Mouse (Mus musculus): Measurements from ENCODE around the gene Ass1. TPM values are rescaled to one million over a fixed set of nuclear protein-coding genes. Genes with fewer than 3 reads are reported as not detected.

Gene Ass1
- polyA plus RNA-seq, 1 experiment from 2014 or later, result 24.1 TPM

DNA sequence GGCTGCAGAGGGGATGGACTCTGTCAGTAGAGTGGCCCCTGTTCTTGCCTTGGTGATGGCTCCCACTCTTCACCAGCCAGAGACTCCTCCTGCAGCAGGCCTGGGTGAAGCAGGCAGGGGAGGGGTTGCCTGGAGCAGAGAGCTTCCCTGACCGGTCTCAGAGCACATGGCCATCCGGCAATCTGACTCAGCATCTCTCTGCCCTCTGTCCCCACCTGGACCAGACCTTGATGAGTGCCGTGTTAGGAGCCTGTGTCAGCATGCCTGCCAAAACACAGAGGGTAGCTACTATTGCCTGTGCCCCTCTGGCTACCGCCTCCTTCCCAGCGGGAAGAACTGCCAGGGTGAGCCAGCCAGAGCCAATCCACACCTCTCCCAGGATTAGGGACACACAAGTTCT is 11.5 kb upstream of the Ass1 start:
- no peak for DNase-seq (ENCODE audit: low spot score)

DNA sequence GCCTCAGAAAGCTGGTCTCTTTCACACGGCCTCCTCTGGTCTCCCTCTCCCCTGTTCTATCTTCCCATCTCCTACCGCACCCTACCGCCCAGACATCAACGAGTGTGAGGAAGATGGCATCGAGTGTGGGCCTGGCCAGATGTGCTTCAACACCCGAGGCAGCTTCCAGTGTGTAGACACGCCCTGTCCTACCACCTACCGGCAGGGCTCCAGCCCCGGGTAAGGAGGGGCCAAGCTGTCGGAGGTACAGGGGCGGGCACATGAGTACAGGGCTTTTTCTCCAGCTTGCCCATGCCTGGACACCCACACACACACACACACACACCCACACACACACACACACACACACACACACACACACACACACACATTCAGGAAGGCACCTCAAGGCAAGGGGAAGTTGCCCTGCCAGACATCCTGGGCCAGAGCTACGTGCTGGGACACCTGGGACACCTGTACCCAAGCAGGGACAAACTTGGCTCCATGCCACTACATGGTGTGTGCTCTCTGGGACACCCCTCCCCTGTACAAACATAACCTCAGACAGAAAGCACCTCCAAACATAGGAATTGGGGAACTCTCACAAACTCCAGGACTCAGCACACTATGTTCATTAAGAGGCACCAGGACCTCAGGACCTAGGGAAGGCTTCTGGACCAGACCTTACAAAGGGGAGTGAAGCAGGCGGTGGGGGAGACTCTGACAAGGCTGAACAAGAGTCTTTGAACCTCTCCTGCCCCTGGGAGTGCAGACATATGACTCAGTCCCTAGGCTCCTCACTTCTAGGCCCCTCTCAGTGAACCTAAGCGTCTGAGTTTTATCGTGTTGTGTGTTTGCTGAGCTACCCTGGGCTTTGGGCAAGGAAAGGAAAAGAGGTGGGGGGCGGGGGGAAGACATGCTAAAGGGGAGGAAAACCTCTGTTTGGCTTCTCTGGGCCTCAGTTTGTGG is 10.7 kb upstream of the Ass1 start:
- no peak for DNase-seq (ENCODE audit: low spot score)

DNA sequence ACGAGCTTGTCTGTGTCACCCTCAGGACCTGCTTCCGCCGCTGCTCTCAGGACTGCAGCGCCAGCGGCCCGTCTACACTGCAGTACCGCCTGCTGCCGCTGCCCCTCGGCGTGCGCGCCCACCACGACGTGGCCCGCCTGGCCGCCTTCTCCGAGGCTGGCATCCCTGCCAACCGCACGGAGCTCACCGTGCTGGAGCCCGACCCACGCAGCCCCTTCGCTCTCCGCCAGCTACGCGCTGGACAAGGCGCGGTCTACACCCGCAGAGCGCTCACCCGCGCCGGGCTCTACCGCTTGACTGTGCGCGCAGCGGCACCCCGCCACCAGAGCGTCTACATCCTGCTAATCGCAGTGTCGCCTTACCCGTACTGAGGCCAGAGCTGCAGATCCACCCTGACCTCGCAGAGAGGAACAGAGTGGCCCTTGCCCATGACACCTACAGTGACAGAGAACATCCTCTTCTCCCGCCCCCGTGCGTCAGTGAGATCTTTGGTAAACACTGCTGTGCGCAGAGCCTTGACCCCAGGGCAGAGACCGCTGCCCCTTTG is 9.9 kb upstream of the Ass1 start:
- DNase-seq (ENCODE audit: low spot score), result peak; percentile 75

DNA sequence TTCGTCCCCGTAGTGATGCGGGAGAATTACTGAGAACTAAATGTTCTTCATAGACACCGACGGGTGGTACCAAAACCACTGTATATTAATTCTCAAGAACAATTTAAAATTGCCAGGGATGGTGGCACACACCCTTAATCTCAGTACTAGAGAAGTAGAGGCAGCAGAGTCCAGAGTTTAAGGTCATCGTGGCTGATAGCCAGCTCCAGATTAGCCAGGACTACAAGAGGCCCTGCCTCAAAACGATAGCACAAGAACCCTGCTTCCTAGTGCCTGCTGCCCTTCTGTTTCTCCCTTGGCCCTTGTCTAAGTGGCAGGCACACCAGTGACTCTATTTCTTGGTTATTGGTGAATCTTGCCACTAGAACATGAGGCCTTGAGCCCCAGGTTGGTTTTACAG is 9.1 kb upstream of the Ass1 start:
- DNase-seq (ENCODE audit: low spot score), result no peak

DNA sequence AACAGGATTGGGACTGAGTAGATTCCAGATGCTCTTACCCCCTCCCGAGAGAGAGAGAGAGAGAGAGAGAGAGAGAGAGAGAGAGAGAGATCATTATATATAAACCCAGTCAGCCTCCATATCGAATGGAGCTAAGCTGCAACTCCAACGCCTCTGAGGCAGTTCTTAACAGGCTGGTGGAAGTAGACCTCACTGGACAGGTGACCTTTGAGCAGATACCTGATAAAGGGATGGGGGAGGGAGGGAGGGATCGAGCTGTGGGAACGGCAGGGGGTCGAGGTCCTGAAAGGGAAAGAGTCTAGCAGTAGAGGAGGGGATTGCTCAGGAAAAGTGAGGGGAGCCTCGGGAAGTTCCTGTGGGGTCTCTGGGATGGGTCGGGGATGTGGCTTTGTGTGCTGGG is 8.0 kb upstream of the Ass1 start:
- no peak for DNase-seq (ENCODE audit: low spot score)

DNA sequence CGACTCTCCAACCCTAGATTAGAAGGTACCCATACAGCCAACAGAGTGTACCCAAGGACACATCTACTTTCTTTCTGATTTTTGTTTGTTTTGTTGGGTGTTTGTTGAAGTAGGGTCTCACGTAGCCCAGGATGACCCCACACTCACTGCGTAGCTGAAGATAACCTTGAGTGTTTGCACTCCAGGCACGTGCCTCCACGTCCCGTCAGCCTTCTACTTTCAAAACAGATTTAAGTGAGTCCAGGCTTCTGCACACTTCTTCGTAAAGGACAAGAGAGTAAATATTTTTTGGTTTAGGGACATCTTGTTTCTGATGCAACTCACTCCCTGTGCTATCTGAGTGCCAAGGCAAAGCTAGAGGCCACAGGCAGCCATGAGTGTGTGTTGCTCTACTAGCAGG is 6.8 kb upstream of the Ass1 start:
- DNase-seq (ENCODE audit: low spot score), result no peak

DNA sequence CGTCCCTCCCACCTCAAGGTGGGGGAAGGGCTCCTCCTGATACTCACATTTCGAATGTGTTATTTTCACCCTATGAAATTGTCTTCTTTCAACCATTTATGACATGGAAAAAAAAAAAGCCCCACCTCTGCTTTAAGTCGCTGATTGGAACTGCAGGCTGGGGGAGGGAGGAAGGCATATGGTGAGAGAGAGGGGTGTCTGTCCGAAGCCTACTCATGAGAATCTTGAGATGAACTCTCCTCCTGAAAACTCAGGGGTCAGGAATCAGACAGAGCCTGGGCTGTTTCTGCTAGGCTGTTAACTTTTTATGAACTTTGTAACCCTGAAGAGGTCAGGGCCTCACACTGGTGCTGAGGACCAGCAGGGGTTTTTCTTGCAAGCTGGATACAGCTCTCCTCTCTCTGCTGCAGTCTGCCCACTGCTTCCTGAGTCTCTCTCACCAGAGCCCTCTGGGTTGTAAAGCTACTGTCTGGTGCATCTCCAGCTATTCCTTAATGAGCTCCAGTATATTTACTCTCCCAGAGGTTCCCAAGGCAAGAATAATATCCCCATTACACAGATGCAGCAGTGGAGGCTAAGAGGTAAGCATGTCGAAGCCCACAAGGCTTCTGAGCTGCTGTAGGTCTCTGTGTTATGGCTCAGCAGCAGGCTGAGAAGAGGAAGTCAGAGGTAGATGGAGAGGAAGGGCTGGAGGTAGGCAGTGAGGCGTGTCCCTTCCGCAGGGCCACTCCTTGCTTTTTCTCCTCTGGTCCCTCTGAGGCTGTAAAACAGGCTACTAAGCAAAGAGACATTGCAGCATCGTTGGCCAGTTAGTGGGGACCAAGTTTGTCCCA is 6.1 kb upstream of the Ass1 start:
- DNase-seq (ENCODE audit: low spot score), result no peak

DNA sequence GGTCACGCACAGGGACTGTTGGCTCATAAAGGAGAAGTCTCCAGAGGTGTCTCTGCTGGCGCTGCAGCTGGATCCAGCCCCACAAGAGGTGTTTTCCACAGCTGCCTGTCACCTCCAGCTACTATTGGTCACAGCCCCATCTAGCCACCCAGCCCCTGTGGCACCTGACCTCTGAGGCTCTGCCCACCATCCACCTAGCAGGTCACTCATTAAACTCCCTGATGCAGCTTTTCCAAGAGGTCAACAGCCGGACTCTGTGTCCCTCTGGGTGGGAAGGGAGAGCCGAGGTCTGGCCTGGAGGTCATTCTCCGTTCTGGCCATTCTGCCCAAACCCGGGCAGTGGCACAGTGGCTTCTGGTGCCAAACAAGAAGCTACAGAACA is 5.5 kb upstream of the Ass1 start:
- DNase-seq (ENCODE audit: low spot score), result no peak

DNA sequence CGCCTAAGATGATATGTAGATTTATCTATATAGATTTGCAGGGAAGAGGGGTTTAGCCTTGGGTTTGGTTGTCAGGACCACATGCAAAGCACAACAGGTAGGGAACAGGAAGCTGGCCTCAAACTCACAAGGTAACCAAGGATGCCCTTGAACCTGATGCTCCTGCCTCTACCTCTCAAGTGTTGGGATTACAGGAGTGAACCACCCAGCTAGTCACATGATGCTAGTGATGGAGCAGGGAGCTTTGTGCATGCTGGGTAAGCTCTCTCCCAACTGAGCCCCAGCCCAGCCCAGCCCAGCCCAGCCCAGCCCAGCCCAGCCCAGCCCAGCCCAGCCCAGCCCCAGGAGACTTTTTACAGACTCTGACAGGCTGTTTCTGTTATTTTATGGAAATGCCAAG is 2.5 kb upstream of the Ass1 start:
- DNase-seq (ENCODE audit: low spot score), result no peak

DNA sequence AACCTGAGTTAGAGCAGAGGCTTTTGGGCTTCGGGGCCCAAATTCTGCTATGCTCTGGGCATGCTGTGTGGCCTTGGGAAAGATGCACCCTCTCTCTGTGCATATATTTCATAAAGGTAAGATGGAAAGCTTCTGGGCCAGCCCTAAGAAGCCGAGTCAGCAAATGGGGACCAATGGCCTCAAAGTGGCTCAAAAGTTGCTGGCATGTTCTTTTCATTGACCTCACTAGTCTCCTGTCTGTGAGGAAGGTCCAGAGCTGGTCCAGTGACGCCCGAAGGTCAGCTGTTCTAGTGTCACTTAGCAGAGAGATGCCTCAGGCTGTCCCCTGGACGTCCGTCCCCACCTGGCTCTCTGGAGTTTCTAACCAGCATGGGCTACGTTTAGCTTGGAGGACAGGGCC is 1.1 kb upstream of the Ass1 start:
- DNase-seq (ENCODE audit: low spot score), result no peak

DNA sequence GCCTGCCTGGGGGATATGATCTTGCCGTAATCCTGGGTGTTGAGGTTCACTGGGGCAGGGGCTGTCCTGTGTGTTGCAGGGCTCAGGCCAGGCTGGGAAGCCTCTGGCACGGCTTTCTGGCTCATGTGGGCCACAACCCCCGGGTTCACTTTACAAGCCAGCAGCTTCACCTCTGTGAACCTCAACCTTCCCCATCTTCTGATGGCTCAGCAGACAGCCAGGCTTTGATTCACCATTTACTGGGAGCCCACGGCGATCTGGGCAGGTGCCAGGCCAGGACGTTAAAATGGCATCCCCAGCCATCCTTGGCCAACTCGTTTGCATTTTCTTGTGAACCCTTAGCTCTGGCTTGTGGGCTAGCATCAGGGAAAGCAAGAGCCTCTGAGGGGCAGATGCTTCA is 527 bp upstream of the Ass1 start:
- no peak for DNase-seq (ENCODE audit: low spot score)

DNA sequence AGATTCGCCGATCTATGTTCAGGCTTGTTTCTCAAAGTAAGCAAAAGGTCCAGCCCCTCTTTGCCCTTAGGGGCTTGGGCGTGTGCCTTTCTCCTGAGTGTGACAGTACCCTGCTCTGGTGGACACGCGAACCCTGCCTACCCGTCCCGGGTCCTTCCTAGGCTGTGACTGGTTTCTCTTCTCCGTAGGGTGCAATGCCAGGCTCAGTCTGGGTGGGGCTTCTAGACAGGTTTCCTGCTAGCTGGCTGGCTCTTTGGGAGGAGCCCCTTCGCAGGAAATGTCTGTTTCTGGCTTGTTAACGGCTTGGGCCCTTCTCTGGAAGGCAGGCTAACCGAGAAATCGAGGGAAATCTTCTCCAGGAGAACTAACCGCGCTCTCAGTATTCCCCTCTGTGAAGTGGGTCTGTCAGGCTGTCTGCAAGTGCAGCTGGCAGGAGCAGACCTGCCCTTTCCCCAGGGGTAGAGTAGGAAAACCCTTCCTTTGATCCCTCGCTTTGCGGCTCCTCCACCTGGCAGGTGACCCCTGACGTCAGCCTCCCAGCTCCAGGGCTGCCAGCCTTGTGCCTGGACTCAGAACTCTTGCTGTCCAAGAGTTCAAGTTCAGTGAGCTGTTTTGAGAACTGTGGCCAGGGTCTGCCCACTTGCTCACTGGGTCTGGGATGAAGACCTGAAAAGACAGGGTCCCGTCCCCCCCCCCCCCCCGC is 827 bp downstream of the Ass1 start:
- DNase-seq (ENCODE audit: low spot score), result peak; percentile 58

DNA sequence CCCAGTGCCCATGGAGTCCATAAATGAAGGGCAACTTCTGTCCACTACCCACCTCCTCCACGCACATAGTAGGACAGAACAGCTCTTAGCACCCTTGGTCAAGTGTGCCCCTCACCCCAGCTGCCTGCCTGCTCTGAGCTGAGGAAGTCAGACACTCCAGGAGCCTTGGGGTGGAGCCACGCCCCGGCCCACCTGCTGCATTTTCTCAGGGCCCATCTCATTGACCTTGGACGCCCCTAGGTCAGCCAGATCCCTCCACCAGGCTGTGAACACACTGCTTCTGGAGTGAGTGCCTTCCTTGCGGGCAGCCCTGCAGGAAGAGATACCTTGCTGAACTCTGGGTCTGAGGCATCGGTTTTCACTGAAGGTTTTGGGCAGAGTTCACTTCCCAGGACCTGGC is 1.6 kb downstream of the Ass1 start:
- DNase-seq (ENCODE audit: low spot score), result no peak

DNA sequence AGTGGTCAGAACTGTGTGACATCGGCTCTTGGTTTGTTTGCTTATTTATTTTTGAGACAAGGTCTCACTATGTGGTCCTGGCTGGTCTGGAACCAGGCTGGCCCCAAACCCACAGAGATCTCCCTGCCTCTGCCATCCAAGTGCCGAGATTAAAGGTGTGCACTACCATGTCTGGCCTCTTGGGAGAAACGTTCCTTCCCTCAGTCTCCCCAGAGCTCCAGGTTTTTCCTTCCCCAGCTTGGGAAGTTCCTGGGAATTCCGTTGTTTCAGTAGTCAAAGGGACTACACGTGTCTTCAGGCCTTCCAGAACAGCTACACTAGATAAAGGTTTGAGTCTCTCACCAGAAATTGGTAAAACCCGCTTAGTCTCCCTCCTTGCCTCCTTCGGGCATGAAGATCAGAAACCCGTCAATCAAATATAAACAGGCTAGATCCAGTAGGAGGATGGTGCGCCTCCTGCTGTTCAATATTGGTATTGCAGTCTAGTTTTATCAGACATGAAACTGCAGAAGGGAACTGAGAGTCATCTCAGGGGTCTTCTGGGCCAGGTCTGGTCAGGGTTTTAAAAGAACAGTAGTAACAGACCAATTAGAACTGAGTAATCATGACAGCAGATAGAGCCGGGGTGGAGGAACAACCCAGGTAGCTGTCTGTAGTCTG is 2.5 kb downstream of the Ass1 start:
- DNase-seq (ENCODE audit: low spot score), result peak; percentile 74

DNA sequence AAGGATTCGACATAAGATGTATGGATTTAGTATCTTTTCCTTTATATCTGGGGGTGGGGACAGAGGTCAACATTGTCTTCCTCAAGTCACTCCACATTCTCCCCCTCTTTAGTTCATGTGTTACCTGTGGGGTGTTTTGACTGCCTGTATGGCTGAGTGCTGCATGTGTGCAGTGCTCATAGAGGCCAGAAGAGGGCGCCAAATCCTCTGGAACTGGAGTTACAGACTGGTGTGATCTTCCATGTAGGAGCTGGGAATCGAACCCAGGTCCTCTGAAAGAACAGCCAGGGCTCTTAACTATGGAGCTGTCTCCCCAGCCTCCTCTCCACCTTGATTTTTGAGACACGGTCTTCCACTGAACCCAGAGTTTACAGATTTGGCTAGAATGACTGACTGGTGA is 3.9 kb downstream of the Ass1 start:
- no peak for DNase-seq (ENCODE audit: low spot score)

DNA sequence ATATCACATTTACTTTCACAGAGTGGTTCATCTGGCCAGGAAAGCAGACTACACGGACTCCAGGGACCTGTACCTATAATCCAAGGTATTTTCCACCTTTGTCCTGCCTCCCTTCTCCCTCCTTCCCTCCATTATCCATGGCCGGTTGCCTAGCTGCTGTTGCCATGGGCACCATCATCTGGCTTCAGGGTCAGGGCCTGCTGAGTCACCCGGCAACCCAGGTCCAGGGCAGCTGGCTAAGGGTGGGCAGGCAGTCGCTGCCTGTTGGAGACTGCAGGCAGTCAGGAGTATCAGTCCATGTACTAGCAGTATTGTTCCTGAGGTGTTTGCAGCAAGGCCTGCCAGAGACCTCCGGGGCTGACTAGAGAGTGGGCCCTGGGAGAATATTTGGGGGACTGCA is 4.7 kb downstream of the Ass1 start:
- DNase-seq (ENCODE audit: low spot score), result no peak

DNA sequence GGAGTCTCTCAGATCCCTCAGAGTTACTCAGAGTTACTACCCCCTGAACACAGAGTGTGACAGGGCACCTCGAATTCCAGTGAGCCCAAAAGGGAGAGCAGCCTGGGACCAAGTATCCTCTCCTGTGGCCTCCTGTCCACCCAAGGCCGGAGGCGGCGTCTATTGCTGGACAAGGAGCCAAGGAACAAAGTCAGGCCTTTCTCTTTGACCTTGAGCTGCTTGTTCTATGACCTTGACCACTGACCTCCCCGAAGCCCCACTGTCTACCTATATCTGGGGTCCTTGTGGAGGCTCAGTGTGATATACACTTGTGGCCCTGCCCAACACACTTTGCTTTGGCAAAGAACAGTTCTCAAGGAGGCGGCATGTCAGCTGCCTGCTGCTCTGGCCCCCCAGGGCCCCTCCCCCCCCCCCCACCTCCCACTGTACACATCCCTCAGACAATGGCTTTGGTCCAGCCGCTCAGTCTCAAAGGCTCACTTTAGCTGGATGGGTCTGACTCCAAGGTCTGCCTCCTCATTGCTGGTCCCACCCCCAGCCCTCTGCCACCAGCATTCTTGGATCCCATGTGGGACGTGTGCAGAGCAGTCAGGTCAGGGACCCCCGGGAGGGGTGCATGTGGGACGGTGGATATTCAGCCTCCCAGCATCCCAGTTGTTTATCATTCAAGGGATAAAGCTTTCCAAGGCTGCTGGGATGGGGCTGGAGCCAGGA is 6.3 kb downstream of the Ass1 start:
- DNase-seq (ENCODE audit: low spot score), result no peak

DNA sequence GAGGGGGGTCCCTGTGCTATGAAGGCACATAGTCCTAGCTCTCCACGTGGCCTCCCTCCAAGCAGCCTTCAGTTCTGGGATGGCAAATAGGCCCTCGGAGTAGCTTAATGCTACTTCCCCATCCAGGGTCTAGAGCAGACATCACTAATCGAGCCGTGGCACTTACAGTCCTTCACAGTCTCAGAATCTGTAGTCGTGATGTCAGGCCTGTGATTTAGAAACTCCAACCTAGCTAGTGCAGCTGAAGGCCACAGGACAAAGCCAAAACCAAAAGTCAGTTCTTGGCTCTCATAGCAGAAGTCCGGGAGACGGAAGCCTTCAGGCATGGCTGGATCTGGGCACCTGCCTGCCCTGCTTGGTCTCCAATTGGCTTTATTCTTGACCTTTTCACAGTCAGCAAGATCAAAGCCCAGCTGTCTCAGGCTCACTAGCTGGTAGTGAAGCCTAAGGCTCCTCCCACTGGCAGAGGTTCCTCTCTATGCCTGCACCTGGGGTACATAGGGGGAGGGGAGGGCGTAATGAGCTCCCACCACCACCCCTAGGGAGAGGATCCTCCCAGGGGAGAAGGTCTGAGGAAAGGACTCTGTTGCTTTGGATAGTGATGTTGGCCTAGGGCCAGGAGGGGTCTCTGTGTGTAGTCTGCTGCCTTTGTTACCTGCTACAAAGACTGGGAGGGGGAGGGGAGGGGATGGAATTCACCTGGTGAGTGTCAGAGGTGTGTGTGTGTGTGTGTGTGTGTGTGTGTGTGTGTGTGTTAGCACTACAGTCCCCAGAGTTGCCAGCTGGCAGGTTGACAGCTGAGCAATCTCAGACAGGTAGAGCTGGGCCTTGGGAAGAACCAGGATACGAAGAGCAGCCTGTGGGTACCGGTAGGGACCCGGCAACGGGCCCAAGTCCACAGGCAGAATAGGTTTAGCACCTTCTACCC is 7.5 kb downstream of the Ass1 start:
- no peak for DNase-seq (ENCODE audit: low spot score)

DNA sequence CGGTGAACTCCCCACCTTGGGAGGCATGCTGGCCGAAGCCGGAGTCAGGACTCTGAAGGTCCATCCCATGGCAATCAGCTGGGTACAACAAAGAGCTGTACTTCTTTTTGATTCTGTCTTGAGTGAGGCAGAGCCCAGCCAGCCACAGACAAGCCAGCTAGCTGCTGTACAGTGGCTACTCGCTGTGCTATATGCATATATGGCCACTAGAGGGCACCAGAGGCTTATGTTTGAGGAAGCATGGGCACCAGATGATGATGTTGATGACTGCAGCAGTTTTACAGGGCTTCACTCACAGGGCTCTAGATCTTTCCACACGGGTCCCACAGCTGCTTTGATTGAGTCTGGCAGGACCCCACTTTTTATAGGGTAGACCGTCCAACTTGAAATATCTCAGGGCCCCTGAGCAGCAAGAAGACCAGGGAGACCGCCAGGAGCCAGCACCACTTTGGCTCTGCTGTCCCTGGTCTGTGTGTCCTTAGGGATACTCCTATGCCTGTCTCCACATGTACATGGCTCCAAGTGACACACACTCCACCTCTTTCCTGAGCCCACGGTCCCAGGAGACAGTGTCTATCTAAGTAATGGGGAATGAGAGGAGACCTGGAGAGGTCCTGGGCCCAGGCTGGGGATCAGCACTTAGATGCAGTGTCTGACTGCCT is 13.0 kb downstream of the Ass1 start:
- DNase-seq (ENCODE audit: low spot score), result peak; percentile 83
